Mouse (Mus musculus): ENCODE data around the gene Cnbd2.
A peak's percentile ranks its signal among the peaks of the same experiment; 100 is the strongest.
"Not testable (repeated sequence)": the region's sequence is repeated elsewhere in the genome, so short reads cannot be mapped to it uniquely, and the experiment has no call there.

The Cnbd2 gene

DNA sequence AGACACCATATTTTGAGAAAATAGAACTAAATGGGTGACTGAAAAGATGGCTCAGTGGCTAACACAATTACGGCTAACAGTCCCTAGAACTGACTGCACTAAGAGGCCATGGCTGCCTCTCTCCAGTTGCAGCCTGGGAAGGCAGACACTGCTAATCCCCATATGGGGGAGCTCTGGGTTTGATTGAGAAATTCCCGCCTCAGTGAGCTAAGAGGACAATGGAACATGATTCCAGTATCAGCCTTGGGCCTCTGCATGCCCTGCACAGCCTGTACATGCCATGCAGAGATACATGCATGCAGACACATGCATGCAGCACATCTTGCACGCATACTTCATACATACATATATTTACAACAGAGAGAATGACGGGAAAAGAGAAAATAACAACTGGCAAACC is 69.3 kb downstream of the Cnbd2 start:
- no peak for DNase-seq (ENCODE audit: low spot score in 2 of 2)

DNA sequence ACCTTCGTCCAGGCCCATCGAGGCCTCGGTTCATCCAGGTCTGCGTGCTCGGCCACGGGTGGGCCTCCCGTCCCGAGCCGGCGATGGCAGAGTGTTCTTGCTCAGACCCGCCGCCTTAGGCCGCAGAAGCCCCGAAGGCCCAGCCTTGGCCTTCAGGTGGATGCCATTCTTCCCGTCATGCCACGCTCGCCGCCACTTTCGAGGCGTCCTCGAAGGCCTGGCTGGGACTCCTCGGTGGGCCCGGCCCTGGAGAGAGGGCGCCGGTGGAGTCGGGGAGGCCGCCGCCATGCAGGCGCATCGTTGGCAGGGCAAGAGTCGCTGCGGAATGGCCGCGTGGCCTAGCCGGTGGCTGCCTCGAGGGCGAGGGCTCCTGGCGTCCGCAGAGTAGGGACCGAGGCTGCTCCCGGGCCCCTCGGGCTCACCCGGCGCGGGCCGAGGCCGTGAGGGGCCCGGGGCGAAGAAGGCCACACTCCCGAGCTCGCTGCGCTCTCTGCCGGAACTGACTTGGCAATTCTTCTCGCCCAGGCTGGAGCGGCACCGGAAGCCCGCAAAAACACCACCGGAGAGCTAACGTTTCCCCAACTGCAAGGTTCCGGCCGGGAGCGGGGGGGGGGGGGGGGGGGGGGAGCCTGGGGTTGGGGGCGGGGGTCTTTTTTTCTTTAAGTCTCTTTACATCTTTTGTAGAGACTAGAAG is 80.5 kb downstream of the Cnbd2 start:
- DNase-seq (ENCODE audit: low spot score in 2 of 2): peak in 1 of 2 experiments; percentile 67

DNA sequence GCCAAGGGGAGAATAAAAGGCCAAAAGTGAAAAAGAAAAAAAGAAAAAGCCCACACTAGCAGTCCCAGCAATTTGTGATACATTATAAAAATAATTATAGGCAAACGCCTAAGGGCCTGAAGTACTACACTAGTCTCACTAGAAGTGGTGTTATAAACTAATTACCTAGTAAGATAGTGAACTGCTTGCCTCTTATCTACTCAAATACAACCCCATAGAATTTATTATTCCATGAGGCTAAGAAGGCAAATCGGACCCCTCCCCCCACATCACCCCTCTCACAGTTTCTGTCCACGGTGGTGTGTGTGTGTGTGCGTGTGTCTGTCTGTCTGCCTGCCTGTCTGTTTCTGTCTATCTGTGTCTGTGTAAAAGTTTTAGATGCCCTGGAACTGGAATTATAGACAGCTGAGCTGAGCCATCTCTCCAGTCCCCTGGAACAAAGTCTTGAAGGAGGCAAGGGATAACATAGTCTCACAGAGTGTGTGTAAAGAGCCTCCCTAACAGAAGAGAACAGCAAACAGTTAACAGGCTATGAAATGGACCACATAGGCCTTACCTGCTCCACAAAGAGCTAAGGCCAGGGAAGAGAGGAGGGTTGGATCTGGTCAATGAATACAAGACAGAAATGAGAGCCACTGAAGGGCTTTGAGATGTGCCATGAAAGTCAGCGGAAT is 81.2 kb downstream of the Cnbd2 start:
- no peak for DNase-seq (ENCODE audit: low spot score in 2 of 2)

- DNase-seq (ENCODE audit: low spot score in 2 of 2): no peak
Measured at GRCm38 (mm10) chr2:156394282-156394681, 82.2 kb downstream of the Cnbd2 start.

DNA sequence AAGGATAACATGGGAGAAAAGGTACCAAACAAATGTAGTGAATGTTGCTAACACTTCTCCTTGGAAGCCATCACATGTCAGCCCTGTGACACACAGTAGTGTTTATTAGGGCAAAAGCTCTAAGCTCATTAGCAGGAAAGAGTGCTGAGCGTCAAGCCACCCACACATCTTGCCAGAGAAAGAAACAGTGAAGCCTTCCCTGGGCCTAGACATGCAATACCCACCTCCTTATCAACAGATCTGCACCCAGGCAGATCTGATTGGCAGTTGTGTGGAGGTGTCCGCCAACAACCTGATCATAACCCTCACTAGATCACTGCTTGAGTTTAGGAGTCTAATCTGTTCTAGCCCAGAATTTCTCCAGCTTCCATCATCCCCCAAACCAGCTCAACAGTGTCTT is 84.0 kb downstream of the Cnbd2 start:
- DNase-seq (ENCODE audit: low spot score in 2 of 2): no peak

DNA sequence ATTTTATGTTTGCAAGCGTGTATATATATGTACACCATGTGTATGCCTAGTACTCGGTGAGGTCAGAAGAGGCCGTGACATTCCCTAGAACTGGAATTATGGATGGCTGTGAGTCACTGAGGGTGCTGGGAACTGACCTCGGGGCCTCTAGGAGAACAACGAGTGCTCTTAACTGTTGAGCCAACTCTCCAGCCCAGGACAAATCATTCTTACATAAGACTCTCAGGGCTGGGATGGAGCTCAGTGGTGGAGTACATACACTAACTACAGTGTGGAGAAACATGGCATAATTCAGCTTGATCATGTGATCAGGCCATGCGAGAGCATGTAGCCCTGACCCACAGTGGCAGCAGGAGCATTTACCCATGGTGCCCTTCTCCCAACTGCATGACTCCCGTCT is 85.9 kb downstream of the Cnbd2 start:
- DNase-seq (ENCODE audit: low spot score in 2 of 2): no peak

GRCm38 (mm10) chr2:156399485-156399884 is 87.4 kb downstream of the Cnbd2 start:
- DNase-seq (ENCODE audit: low spot score in 2 of 2): no peak

DNA sequence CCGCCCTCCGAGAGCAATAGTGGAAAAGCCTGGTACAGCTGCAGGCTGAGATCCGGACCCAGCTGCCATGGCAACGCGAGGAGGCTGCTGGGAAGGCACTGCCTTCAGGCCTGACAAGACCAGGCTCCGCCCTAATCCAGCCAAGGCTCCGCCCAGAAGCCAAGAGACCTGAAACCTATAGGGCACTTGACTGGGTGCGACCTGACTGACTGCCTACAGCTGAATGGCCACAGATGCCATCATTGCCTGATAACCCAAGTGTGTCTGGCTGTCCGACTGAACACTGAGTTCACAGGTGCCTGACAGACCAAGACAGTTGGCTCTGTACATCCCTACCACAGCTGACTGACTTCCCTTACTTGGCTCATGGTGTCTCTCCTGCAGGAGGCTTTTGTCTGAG is 89.2 kb downstream of the Cnbd2 start:
- peak; percentile 57 to 65 for DNase-seq (ENCODE audit: low spot score in 2 of 2)

GRCm38 (mm10) chr2:156402036-156402435 is 89.9 kb downstream of the Cnbd2 start:
- DNase-seq (ENCODE audit: low spot score in 2 of 2): no peak

DNA sequence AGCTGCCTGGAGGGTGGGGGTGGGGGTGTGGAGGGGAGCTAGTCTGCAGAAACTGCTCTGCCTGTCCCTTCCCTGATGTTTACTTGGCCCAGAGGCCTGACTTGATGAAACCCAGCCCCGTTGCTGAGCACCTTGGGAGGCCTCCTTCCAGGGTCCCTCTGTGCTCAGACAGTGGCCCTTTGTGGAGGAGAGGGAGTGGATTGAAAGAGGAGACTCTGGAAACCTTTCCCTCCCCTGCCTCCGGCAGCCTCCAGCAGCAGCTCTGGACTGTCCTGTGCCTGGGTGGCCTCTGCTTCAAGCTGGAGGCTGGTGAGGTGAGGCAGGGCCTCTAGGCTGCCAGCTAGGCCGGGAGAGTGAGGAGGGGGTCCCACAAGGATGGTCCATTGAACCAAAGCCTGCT is 94.9 kb downstream of the Cnbd2 start:
- no peak for DNase-seq (ENCODE audit: low spot score in 2 of 2)

- DNase-seq (ENCODE audit: low spot score in 2 of 2): peak; percentile 54 to 65
Measured at GRCm38 (mm10) chr2:156408168-156408567, 96.1 kb downstream of the Cnbd2 start.

DNA sequence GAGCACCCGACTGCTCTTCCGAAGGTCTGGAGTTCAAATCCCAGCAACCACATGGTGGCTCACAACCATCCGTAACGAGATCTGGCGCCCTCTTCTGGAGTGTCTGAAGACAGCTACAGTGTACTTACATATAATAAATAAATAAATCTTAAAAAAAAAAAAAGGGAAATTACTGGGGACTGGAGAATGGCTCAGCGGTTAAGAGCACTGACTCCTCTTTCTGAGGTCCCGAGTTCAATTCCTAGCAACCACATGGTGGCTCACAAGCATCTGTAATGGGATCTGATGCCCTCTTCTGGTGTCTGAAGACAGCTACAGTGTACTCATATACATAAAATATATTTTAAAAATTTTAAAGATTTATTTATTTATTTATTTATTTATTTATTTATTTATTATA is 99.2 kb downstream of the Cnbd2 start:
- DNase-seq (ENCODE audit: low spot score in 2 of 2): not testable (repeated sequence)

DNA sequence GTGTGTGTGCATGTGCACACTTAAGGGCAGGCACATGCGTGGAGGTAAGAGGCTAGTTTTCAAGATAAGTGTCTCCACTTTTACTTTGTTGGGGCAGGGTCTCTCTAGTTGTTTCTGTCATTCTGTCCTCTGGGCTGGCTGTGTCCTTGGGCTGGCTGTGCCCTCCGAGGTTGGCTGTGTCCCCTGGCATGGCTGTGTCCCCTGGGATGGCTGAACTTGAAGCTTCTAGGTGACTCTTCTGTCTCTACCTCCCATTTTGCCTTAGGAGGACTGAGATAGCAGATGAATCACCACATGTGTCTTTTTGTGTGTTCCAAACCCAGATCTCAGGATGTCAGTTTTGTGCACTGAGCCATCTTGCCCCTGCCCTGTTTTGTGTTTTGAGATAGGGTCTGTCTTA is 102.9 kb downstream of the Cnbd2 start:
- DNase-seq (ENCODE audit: low spot score in 2 of 2): no peak

DNA sequence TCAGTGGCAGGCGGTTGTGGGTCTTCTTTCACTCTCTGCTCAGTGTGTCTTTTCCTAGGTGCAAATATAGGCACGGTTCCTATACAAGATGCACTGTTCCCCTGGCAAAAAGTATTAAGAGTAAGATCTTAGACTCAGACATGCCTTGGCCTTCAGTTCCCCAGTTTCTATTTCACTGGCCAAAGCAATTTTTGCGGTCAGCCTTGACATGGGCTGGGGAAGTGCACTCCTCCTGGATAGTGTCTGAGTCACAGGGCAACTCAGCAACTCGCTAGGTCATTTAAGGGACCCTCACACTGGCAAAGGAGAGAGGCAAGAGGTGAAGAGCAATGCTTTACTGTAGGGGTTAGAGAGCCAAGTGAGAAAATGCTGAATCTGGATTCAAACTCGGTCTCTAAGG is 103.6 kb downstream of the Cnbd2 start:
- no peak for DNase-seq (ENCODE audit: low spot score in 2 of 2)

DNA sequence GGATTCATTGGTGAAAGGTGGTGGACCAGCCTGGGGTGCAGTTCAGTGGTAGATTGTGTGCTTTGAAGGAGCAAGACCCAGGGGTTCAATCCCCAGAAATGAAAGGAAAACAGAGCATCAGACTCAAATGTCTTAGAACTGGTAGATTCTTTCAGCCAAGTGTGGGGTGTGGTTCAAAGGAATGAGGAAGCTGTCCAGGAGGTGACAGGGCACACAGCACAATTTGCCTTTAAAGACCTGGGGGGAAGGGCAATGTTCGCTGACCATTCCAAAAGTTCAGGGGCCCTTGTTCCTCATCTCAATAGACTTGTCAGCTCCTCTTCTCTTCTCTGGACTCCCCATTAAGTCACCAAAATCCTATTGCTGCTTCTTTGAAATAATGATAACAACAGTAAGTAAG is 105.1 kb downstream of the Cnbd2 start:
- no peak for DNase-seq (ENCODE audit: low spot score in 2 of 2)

GRCm38 (mm10) chr2:156418467-156418866 is 106.4 kb downstream of the Cnbd2 start:
- DNase-seq (ENCODE audit: low spot score in 2 of 2): no peak

DNA sequence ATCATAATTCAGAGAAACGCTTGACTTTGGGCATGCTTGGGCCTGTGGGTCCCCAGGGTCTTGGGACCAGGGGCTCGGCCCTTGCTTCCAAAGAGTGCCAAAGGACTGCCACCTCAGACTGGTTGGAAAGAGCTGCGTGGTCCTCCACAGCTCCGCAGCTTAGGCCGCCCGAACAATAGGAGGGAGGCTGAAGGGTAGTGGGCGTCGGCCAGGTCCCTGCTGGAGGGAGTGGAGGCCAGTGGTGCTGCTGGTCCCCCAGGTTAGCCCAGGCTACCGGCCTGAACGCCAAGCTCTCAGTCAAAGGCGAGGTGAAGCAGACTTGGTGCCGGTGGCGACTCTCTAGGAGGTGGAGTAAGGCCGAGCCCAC is 108.2 kb downstream of the Cnbd2 start:
- DNase-seq (ENCODE audit: low spot score in 2 of 2): no peak

GRCm38 (mm10) chr2:156420694-156421380 is 108.7 kb downstream of the Cnbd2 start, which contains the start of gene Epb41l1:
TSS of gene Epb41l1 (plus strand) at chr2:156420909.
- no peak for DNase-seq (ENCODE audit: low spot score in 2 of 2)

DNA sequence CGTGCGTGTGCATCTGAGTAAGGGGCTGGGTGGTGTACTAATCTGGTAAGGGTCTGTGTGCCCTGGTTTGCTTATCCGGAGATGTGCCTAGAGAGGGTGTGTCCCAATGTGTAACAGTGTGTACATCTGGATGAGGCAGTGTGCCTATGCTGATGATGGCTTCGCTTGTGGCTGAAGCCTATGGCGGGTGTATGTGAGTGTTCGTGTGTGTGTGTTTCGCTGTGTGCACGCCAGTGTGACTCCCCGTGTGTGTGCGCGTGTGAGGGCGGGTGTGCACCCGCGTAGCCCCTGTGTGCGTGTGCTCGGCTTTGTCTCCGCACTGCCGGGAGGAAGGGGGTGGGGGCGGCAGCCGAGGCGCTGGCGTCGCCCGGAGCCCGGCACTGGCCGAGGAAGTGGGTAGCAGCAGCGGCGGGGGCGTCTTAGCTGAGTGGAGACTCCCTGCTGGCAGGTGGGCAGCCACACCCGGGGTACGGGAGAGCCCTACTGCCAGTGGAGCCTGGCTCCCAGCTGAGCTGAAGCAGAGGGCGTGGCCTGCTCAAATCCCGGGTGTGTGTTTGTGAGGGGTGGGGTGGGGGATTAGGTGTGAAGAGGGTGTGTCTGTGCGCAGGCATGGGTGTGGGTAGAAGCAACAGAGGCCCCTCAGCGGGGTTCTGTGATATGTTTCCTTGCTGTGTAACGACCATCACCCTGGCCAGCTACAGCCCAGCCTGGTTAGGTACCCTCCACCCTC is 109.4 kb downstream of the Cnbd2 start:
- peak in 1 of 2 experiments; percentile 55 for DNase-seq (ENCODE audit: low spot score in 2 of 2)

- DNase-seq (ENCODE audit: low spot score in 2 of 2): no peak
Measured at GRCm38 (mm10) chr2:156422631-156423030, 110.5 kb downstream of the Cnbd2 start.

DNA sequence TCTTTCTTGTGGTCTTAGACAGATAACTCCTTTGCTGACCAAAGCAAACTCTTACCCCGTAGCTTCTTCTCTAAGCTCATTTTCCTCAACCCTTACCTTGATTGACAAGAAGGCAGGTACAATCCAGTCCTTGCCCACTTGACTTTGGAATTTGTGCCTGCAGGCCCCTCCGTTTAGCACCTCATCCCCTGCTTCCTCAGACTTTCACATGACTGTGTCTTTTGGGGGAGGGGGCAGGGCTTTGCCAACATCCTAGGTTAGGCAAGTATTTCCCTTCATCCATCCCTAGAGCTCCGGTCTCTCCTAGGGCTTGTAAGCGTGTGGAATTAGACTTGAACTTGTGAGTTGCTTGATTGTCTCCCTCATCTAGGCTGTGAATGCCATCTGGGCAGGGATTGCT is 111.6 kb downstream of the Cnbd2 start:
- no peak for DNase-seq (ENCODE audit: low spot score in 2 of 2)

All from left cerebral cortex, adult 9 months (tissue).